In the genomic region with DNA sequence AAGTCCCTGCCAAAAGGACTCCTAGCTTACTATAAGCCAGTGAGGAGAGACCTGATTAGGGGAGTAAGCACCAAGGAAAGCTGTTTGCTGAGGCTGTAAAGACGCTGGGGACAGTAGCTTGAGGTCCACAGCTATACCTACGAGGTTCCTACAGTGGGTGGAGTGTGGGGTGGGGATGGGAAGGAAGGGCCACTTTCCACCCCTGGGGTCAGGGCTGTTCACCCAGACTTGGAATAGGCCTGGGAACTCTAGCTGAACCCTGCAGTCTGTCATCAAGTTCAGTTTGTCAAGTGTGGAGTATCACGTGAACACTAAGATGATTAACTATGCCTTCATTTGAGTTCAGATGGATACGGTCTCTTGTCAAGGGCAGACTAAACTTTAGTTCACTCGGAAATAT, we compare ENCODE assay signal across 13 mouse cellular contexts. TPM values are rescaled to one million over a fixed set of nuclear protein-coding genes. Genes with fewer than 3 reads are reported as not detected.
DNase-seq lines count a peak whose midpoint lies in the region; ATAC-seq and TF ChIP-seq lines count a peak whose summit lies in the region.
"Had no signal": no experiment of that assay in that cellular context is flagged by ENCODE, and none has a peak within 500 bp of the region (broad histone marks: within the 10 kb centered on the region; RNA-seq: fewer than 3 reads in every experiment).

No protein-coding gene starts in this region.

- TF ChIP-seq EP300 in liver, postnatal 0 days (IDR thresholded peaks at IDR 0.05; ENCODE audit: low read depth) = no peak

- TF ChIP-seq CTCF in liver, postnatal 0 days (IDR thresholded peaks at IDR 0.05; ENCODE audit: low read depth) = no peak
- no peak for TF ChIP-seq CTCF in intestine, postnatal 0 days (IDR thresholded peaks at IDR 0.05; ENCODE audit: low read depth)
- TF ChIP-seq CTCF in left cerebral cortex, adult 2 months (IDR thresholded peaks at IDR 0.05) = no peak

- 0 out of 2 replicates have a peak overlapping the region, but pooled peaks have one; percentile 93 for H3K4me2 ChIP-seq in liver, postnatal 0 days (ENCODE audit: low read depth, low read length)
- peak overlapping the region; percentile 88 for H3K4me2 ChIP-seq in intestine, postnatal 0 days (replicated peaks; ENCODE audit: low read depth)

- H3K4me1 ChIP-seq in liver, postnatal 0 days (ENCODE audit: insufficient read depth) = peaks cover 19% of the 10 kb centered on the region
- H3K4me1 ChIP-seq in intestine, postnatal 0 days (replicated peaks; ENCODE audit: control insufficient read depth, insufficient read depth, low read length) = peaks cover 3% of the 10 kb centered on the region; the same call in 1 of the 2 replicates

- no peaks in the 10 kb centered on the region for H3K36me3 ChIP-seq in liver, postnatal 0 days (replicated peaks; ENCODE audit: insufficient read depth, low read length)
- H3K36me3 ChIP-seq in intestine, postnatal 0 days (ENCODE audit: control insufficient read depth, insufficient read depth) = no peaks in the 10 kb centered on the region
- H3K36me3 ChIP-seq: hindbrain, embryonic 10.5 days had no signal

- H3K27me3 ChIP-seq in liver, postnatal 0 days (ENCODE audit: insufficient read depth, low read length) = peaks cover 14% of the 10 kb centered on the region; the same call in 1 of the 2 replicates
- H3K27me3 ChIP-seq in intestine, postnatal 0 days (replicated peaks; ENCODE audit: control insufficient read depth, insufficient read depth, low read length) = peaks cover 13% of the 10 kb centered on the region; the same call in 1 of the 2 replicates

- no peaks in the 10 kb centered on the region for H3K9me3 ChIP-seq in liver, postnatal 0 days (ENCODE audit: low read length)
- H3K9me3 ChIP-seq in intestine, postnatal 0 days (ENCODE audit: control insufficient read depth) = no peaks in the 10 kb centered on the region
- H3K9me3 ChIP-seq: hindbrain, embryonic 10.5 days had no signal

- peak; percentile 25 to 40 for DNase-seq in adrenal gland, postnatal 36 days
- no peak for DNase-seq in adrenal gland, postnatal 4 days (ENCODE audit: low spot score in 2 of 2)
- DNase-seq in liver, postnatal 0 days = no peak
- DNase-seq in liver = no peak
- DNase-seq in kidney, postnatal 25 days = peak; percentile 20 to 63
- no peak for DNase-seq in left cerebral cortex, adult 2 months (ENCODE audit: extremely low spot score in 1 of 2, low spot score in 2 of 2)
- DNase-seq: cerebellum, adult 9-10 months; thymus, postnatal 14 days had no signal

- WGBS in liver, postnatal 0 days (ENCODE audit: insufficient replicate concordance) = 66% methylated on average over 5 of the region's 5 CpGs
- 59% methylated on average over 5 of the region's 5 CpGs for WGBS in intestine, postnatal 0 days

- no peak overlapping the region for H3K9ac ChIP-seq in liver, postnatal 0 days (replicated peaks)
- no peak overlapping the region for H3K9ac ChIP-seq in intestine, postnatal 0 days (ENCODE audit: low read depth, low read length)

- no peak overlapping the region for H3K4me3 ChIP-seq in liver, postnatal 0 days (ENCODE audit: low read depth, low read length)
- H3K4me3 ChIP-seq in intestine, postnatal 0 days (ENCODE audit: low read depth, low read length) = 0 out of 2 replicates have a peak overlapping the region, but pooled peaks have one; percentile 51
- H3K4me3 ChIP-seq in left cerebral cortex, adult 2 months = no peak overlapping the region
- H3K4me3 ChIP-seq: hindbrain, embryonic 10.5 days had no signal

- intact Hi-C loops in left cerebral cortex, adult 2 months (cut with DNase I) = no loop called here

- ATAC-seq in liver, postnatal 0 days = no peak
- no peak for ATAC-seq in intestine, postnatal 0 days
- no peak for ATAC-seq in monocyte, adult 5-6 weeks (replicated peaks; ENCODE audit: insufficient number of reproducible peaks, low FRiP score, low TSS enrichment, poor library complexity, severe bottlenecking)
- ATAC-seq: midbrain, embryonic 16.5 days had no signal

- no peak overlapping the region for H3K27ac ChIP-seq in liver, postnatal 0 days (ENCODE audit: low read depth)
- no peak overlapping the region for H3K27ac ChIP-seq in intestine, postnatal 0 days (ENCODE audit: low read depth, low read length)
- no peak overlapping the region for H3K27ac ChIP-seq in left cerebral cortex, adult 2 months
- H3K27ac ChIP-seq: hindbrain, embryonic 10.5 days had no signal

RNA-seq across cellular contexts. Expression of a gene that starts 2.3 kb away (rescaled TPM):
- 10 to 100 TPM; 33.6 to 50.6 TPM for total RNA-seq in adrenal gland, postnatal 36 days (2021)
- total RNA-seq in adrenal gland, postnatal 4 days (2021) = 10 to 100 TPM; 21.8 to 24.8 TPM
- polyA plus RNA-seq in liver, postnatal 0 days (2015; fragmentation: Nextera tagmentation; extraction: Ambion mirVana) = 0.57 and 0.79 TPM in 2 replicates
- 2.9 and 4.8 TPM in 2 replicates for polyA plus RNA-seq in intestine, postnatal 0 days (2015; fragmentation: Nextera tagmentation; extraction: Ambion mirVana)
- 0.39 to 2.8 TPM in 2 of 3 replicates, not detected in the other for total RNA-seq in monocyte, adult 5-6 weeks (2017)
- under 1 TPM in 1 of 2 experiments, not detected in 1; 0.20 TPM for total RNA-seq in left cerebral cortex, adult 2 months (2021)
- total RNA-seq: neutrophil, adult 5-6 weeks had no signal

Comparison
In these comparisons a context has a peak if more than half of its experiments do, and no peak if none do; other contexts are left out.
1. DNase-seq: peak in adrenal gland, postnatal 36 days (2 of 2) and kidney, postnatal 25 days (2 of 2); none in adrenal gland, postnatal 4 days (0 of 2), liver, postnatal 0 days (single experiment), liver (single experiment) and left cerebral cortex, adult 2 months (0 of 2).